Mouse (Mus musculus) forebrain, embryonic 11.5 days (tissue): ENCODE results near the gene Tctex1d1. TPM values are rescaled to one million over a fixed set of nuclear protein-coding genes. Genes with fewer than 3 reads are reported as not detected.

Source experiments
- ATAC-seq: fragments of 200-750 bp; cut with Nextera tagmentation; replicated peaks from 2 replicates; pipeline ENCODE4 v1.8.0; 2017; ENCODE audit warnings: moderate TSS enrichment; ENCODE audit not compliant: low FRiP score
- DNase-seq: peaks from one replicate; pipeline ENCODE4 v3.0.0-alpha.2; 2017; ENCODE audit warnings: low spot score
- H3K27ac ChIP-seq: fragments of 300-500 bp; sonication (generic); 2 replicates; pipeline ENCODE4 v1.5.1; 2014; ENCODE audit warnings: low read depth, low read length
- H3K27me3 ChIP-seq: fragments of 300-500 bp; sonication (generic); 2 replicates; pipeline ENCODE4 v1.6.1; 2014; ENCODE audit warnings: mild to moderate bottlenecking, low read length, mixed read lengths; ENCODE audit not compliant: control insufficient read depth, insufficient read depth
- H3K36me3 ChIP-seq: fragments of 300-500 bp; sonication (generic); 2 replicates; pipeline ENCODE4 v1.6.1; 2014; ENCODE audit warnings: mild to moderate bottlenecking, low read length, moderate library complexity, mixed read lengths; ENCODE audit not compliant: control insufficient read depth, insufficient read depth
- H3K4me1 ChIP-seq: fragments of 300-500 bp; sonication (generic); replicated peaks from 2 replicates; pipeline ENCODE4 v1.6.1; 2014; ENCODE audit warnings: low read length, mixed read lengths; ENCODE audit not compliant: control insufficient read depth, insufficient read depth
- H3K4me2 ChIP-seq: fragments of 300-500 bp; sonication (generic); 2 replicates; pipeline ENCODE4 v1.6.1; 2014; ENCODE audit warnings: low read depth, mild to moderate bottlenecking, low read length, moderate library complexity, mixed read lengths; ENCODE audit not compliant: severe bottlenecking
- H3K4me3 ChIP-seq: fragments of 300-500 bp; sonication (generic); 2 replicates; pipeline ENCODE4 v1.5.1; 2014; ENCODE audit warnings: low read depth, low read length
- H3K9ac ChIP-seq: fragments of 300-500 bp; sonication (generic); 2 replicates; pipeline ENCODE4 v1.6.1; 2014; ENCODE audit warnings: low read length
- H3K9me3 ChIP-seq: fragments of 300-500 bp; sonication (generic); 2 replicates; pipeline ENCODE4 v1.6.1; 2016; ENCODE audit warnings: low read length, mixed read lengths; ENCODE audit not compliant: control insufficient read depth
- WGBS: fragments of 180-500 bp; shearing (Covaris S2); extraction: QIAGEN DNeasy Blood & Tissue Kit; methylation state at CpG from one replicate; pipeline ENCODE4 v1.1.7; 2014; 5-methylcytosine and 5-hydroxymethylcytosine counted together
- polyA plus RNA-seq: library from polyadenylated mRNA; unstranded; fragments of >200 nt; fragmentation: Nextera tagmentation; extraction: Ambion mirVana; gene quantifications from 2 replicates; pipeline ENCODE4 v1.2.1, GENCODE M21; 2014

Tctex1d1 gene
- polyA plus RNA-seq, 1 experiment from 2014 or later: 0.60 TPM

GRCm38 (mm10) chr4:102990595-102991340 lies 12.4 kb downstream of the Tctex1d1 start:
- Histone ChIP-seq H3K9me3 (no peaks in the 10 kb centered on the region), H3K4me1 (no peaks in the 10 kb centered on the region), H3K4me2 (no peak overlapping the region), H3K27me3 (no peaks in the 10 kb centered on the region), H3K27ac (no peak overlapping the region), H3K4me3 (no peak overlapping the region), H3K9ac (no peak overlapping the region), H3K36me3 (no peaks in the 10 kb centered on the region)
- no peak for DNase-seq
- 86% methylated on average over 11 of the region's 11 CpGs for WGBS
- no peak for ATAC-seq

GRCm38 (mm10) chr4:102991685-102992084 lies 13.3 kb downstream of the Tctex1d1 start:
- no peak for ATAC-seq
- H3K9ac ChIP-seq: no peak overlapping the region
- H3K4me3 ChIP-seq: no peak overlapping the region
- no peak overlapping the region for H3K4me2 ChIP-seq
- 58% methylated on average over 3 of the region's 3 CpGs for WGBS
- H3K27me3 ChIP-seq: no peaks in the 10 kb centered on the region
- no peak for DNase-seq
- no peaks in the 10 kb centered on the region for H3K4me1 ChIP-seq
- H3K9me3 ChIP-seq: no peaks in the 10 kb centered on the region
- H3K36me3 ChIP-seq: no peaks in the 10 kb centered on the region
- H3K27ac ChIP-seq: no peak overlapping the region

GRCm38 (mm10) chr4:103004681-103005080 lies 26.3 kb downstream of the Tctex1d1 start:
- WGBS: 91% methylated on average over 4 of the region's 4 CpGs
- DNase-seq (no peak), ATAC-seq (no peak)
- no peak overlapping the region for H3K9ac ChIP-seq
- H3K9me3 ChIP-seq: no peaks in the 10 kb centered on the region
- H3K36me3 ChIP-seq: no peaks in the 10 kb centered on the region
- no peak overlapping the region for H3K4me2 ChIP-seq
- H3K4me1 ChIP-seq: no peaks in the 10 kb centered on the region
- no peaks in the 10 kb centered on the region for H3K27me3 ChIP-seq
- no peak overlapping the region for H3K4me3 ChIP-seq
- H3K27ac ChIP-seq: no peak overlapping the region

- Histone ChIP-seq H3K9me3 (no peaks in the 10 kb centered on the region), H3K36me3 (no peaks in the 10 kb centered on the region), H3K4me3 (no peak overlapping the region), H3K27me3 (no peaks in the 10 kb centered on the region), H3K4me2 (no peak overlapping the region), H3K4me1 (no peaks in the 10 kb centered on the region), H3K9ac (no peak overlapping the region), H3K27ac (no peak overlapping the region)
- no peak for DNase-seq
- ATAC-seq: no peak
- 72% methylated on average over 15 of the region's 15 CpGs for whole genome bisulfite sequencing
Observed at GRCm38 (mm10) chr4:103005190-103005945, 27.0 kb downstream of the Tctex1d1 start.

DNA sequence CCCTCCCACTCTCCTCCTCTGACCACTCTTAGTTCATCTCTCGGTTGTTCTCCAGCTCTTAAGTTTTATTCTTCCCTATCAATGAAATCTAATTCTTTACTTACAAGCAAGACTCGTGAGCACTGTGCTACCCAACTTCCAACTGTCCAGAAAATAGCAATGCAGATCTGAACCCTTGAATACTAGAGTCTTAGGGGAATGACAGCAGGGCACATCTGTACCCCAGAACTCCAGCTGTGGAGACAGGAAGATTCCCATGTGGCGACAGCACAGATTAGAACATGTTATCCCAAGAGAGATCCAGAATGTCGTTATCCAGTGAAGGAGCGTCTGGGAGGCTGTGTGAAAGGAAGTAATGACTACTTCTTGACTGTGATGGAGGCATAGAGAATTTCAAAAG lies 27.9 kb downstream of the Tctex1d1 start:
- 81% methylated on average over 5 of the region's 5 CpGs for WGBS
- H3K4me2 ChIP-seq: no peak overlapping the region
- no peaks in the 10 kb centered on the region for H3K27me3 ChIP-seq
- H3K9ac ChIP-seq: no peak overlapping the region
- H3K4me3 ChIP-seq: no peak overlapping the region
- no peak overlapping the region for H3K27ac ChIP-seq
- ATAC-seq (no peak), DNase-seq (no peak)
- no peaks in the 10 kb centered on the region for H3K9me3 ChIP-seq
- no peaks in the 10 kb centered on the region for H3K4me1 ChIP-seq
- no peaks in the 10 kb centered on the region for H3K36me3 ChIP-seq

DNA sequence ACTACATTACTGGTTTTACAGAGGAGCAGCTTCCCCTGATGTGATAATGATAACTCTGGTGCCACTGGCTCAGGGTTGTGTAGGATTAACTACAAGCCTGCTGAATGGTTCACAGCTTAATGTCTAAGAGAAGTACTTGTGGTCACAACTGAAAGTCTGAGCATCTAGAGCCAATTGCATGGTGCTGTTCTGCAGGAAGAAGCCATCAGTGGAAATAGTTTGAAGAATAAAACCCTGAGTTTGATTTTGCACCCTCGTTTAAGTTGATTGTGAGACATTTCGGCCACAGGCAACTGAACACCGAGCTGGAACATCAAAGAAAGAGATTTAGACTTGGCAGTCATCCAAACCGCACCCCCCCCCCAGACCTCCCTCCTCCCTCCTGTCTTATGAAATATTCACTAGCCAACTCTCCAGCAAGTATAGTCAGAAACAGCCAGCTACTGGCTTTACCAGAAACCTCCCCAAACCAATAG lies 28.6 kb downstream of the Tctex1d1 start:
- H3K4me3 ChIP-seq: no peak overlapping the region
- ATAC-seq (no peak; the same call in 1 of the 2 replicates), DNase-seq (peak; percentile 75)
- H3K27me3 ChIP-seq: no peaks in the 10 kb centered on the region
- no peak overlapping the region for H3K4me2 ChIP-seq
- H3K9me3 ChIP-seq: no peaks in the 10 kb centered on the region
- no peaks in the 10 kb centered on the region for H3K36me3 ChIP-seq
- H3K4me1 ChIP-seq: 0 out of 2 replicates have a peak, but pooled peaks cover 2% of the 10 kb centered on the region
- H3K9ac ChIP-seq: no peak overlapping the region
- WGBS: 44% methylated on average over 4 of the region's 4 CpGs
- no peak overlapping the region for H3K27ac ChIP-seq

DNA sequence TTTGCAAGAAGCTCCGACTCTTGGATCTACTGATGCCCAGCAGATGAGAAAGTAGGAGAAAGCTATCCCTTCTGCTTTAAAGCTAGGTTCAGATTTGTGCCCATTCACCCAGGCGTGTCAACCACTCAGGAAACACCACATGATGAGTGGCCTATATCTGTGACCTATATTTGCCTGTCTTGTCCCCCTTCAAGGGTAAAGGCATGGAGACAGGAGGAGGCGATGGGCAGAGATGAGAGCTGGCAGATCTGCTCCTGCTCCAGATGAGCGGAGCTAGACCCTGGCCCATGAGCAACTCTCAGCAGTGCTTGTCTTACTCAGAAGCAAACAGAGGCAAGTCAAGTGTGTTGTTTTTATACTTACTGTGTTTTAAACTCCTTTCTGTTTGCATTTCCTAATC lies 32.3 kb downstream of the Tctex1d1 start:
- H3K9me3 ChIP-seq: no peaks in the 10 kb centered on the region
- H3K4me3 ChIP-seq: no peak overlapping the region
- WGBS: 88% methylated on average over 4 of the region's 4 CpGs
- peaks cover 6% of the 10 kb centered on the region; the same call in 1 of the 2 replicates for H3K4me1 ChIP-seq
- ATAC-seq (no peak), DNase-seq (no peak)
- no peaks in the 10 kb centered on the region for H3K27me3 ChIP-seq
- no peak overlapping the region for H3K9ac ChIP-seq
- H3K4me2 ChIP-seq: no peak overlapping the region
- H3K36me3 ChIP-seq: no peaks in the 10 kb centered on the region
- H3K27ac ChIP-seq: no peak overlapping the region

- no peak for DNase-seq
Observed at GRCm38 (mm10) chr4:103011823-103012222, 33.4 kb downstream of the Tctex1d1 start.

More at GRCm38 (mm10) chr4:103011823-103012222, 33.4 kb downstream of the Tctex1d1 start:
- H3K36me3 ChIP-seq: no peaks in the 10 kb centered on the region
- H3K27me3 ChIP-seq: no peaks in the 10 kb centered on the region
- no peak overlapping the region for H3K4me2 ChIP-seq
- no peaks in the 10 kb centered on the region for H3K9me3 ChIP-seq
- no peak overlapping the region for H3K9ac ChIP-seq
- ATAC-seq: no peak
- no peak overlapping the region for H3K4me3 ChIP-seq
- WGBS: 41% methylated on average over 7 of the region's 7 CpGs
- peaks cover 6% of the 10 kb centered on the region; the same call in 1 of the 2 replicates for H3K4me1 ChIP-seq
- H3K27ac ChIP-seq: no peak overlapping the region
